Comparison of ENCODE assay signal across 12 mouse cellular contexts in genomic region chr19:53422358-53423308, GRCm38 (mm10). TPM values are rescaled to one million over a fixed set of nuclear protein-coding genes. Genes with fewer than 3 reads are reported as not detected.
DNase-seq lines count a peak whose midpoint lies in the region; ATAC-seq and TF ChIP-seq lines count a peak whose summit lies in the region.
"Had no signal": no experiment of that assay in that cellular context is flagged by ENCODE, and none has a peak within 500 bp of the region (broad histone marks: within the 10 kb centered on the region; RNA-seq: fewer than 3 reads in every experiment).

No protein-coding gene starts in this region.

- H3K9me3 ChIP-seq in heart, embryonic 14.5 days (ENCODE audit: control insufficient read depth, low read length) = no peaks in the 10 kb centered on the region

- H3K27me3 ChIP-seq in heart, embryonic 14.5 days (ENCODE audit: control insufficient read depth, insufficient read depth, low read length) = no peaks in the 10 kb centered on the region
- H3K27me3 ChIP-seq in thymus, adult 2 months (ENCODE audit: control insufficient read depth, insufficient read depth, low read length) = no peaks in the 10 kb centered on the region

- no peak for ATAC-seq in heart, embryonic 14.5 days (ENCODE audit: insufficient number of reproducible peaks, insufficient read depth, low FRiP score, low read depth)

- no peak for TF ChIP-seq CTCF in thymus, adult 2 months (IDR thresholded peaks at IDR 0.05; ENCODE audit: borderline replicate concordance, control insufficient read depth, extremely low read depth, insufficient read depth, low read length, poor library complexity)
- TF ChIP-seq CTCF in brain, embryonic 14.5 days (IDR thresholded peaks at IDR 0.05; ENCODE audit: borderline replicate concordance, extremely low read depth, insufficient read depth, insufficient read length) = peak; percentile 24; the same call in 1 of the 2 replicates

- no peak overlapping the region for H3K27ac ChIP-seq in heart, embryonic 14.5 days (replicated peaks in 1 of 2; ENCODE audit: control insufficient read depth in 1 of 2, insufficient read depth in 1 of 2, low read depth in 2 of 2, low read length in 2 of 2)
- peak overlapping the region; percentile 96 for H3K27ac ChIP-seq in thymus, adult 2 months (ENCODE audit: control insufficient read depth, insufficient read depth, low read length)

- H3K9ac ChIP-seq in heart, embryonic 14.5 days (ENCODE audit: low read length) = no peak overlapping the region

- WGBS in heart, embryonic 14.5 days = 68% methylated on average over 18 of the region's 18 CpGs
- 50% methylated on average over 17 of the region's 18 CpGs for WGBS in thymus, adult 2 months

- peaks cover 17 to 19% of the 10 kb centered on the region in 2 experiments for H3K4me1 ChIP-seq in heart, embryonic 14.5 days (ENCODE audit: control insufficient read depth in 2 of 2, insufficient read depth in 2 of 2, low read length in 2 of 2)
- H3K4me1 ChIP-seq in thymus, adult 2 months (replicated peaks; ENCODE audit: control insufficient read depth, insufficient read depth, low read length) = peaks cover 49% of the 10 kb centered on the region

- no peak for TF ChIP-seq POLR2A in thymus, adult 2 months (IDR thresholded peaks at IDR 0.05; ENCODE audit: control insufficient read depth, extremely low read depth, insufficient read depth, low read length, poor library complexity)
- TF ChIP-seq POLR2A in brain, embryonic 14.5 days (IDR thresholded peaks at IDR 0.05; ENCODE audit: borderline replicate concordance, extremely low read depth, insufficient read depth, insufficient read length, poor library complexity, severe bottlenecking) = no peak

- peak overlapping the region; percentile 41; the same call in 1 of the 2 replicates for H3K4me2 ChIP-seq in heart, embryonic 14.5 days (ENCODE audit: low read length)

- no peak for DNase-seq in heart, adult 18-20 months
- peak; percentile 52 for DNase-seq in thymus, adult 2 months
- no peak for DNase-seq in thymus, adult 18-20 months
- DNase-seq in brain, embryonic 14.5 days (ENCODE audit: low read depth) = no peak
- DNase-seq in naive thymus-derived CD4-positive, alpha-beta T cell, adult 2 months (ENCODE audit: low read depth) = peak; percentile 45
- DNase-seq in c-Kit-positive CD71-positive TER-119-positive erythroid progenitor cells, embryonic 14.5 days (ENCODE audit: low spot score) = no peak
- DNase-seq in urinary bladder, postnatal 25 days (ENCODE audit: low spot score) = no peak
- DNase-seq: right cerebral cortex, adult 18-20 months had no signal

- H3K36me3 ChIP-seq in heart, embryonic 14.5 days (ENCODE audit: control insufficient read depth, insufficient read depth, low read length) = no peaks in the 10 kb centered on the region
- no peaks in the 10 kb centered on the region for H3K36me3 ChIP-seq in thymus, adult 2 months (ENCODE audit: control insufficient read depth, insufficient read depth, low read length)

- no peak overlapping the region for H3K4me3 ChIP-seq in heart, embryonic 14.5 days (ENCODE audit: control insufficient read depth in 1 of 2, insufficient read depth in 1 of 2, low read depth in 1 of 2, low read length in 2 of 2)
- no peak overlapping the region for H3K4me3 ChIP-seq in thymus, adult 2 months (ENCODE audit: control insufficient read depth, insufficient read depth, low read length)

RNA-seq across cellular contexts. Expression of gene Smndc1, which starts 32.3 kb away (rescaled TPM):
- 31.5 and 32.7 TPM in 2 replicates for polyA plus RNA-seq in heart, embryonic 14.5 days (2014; fragmentation: Nextera tagmentation; extraction: Ambion mirVana)
- 10 to 100 TPM; 33.5 to 34.6 TPM for total RNA-seq in heart, adult 18-20 months (2021)
- polyA plus RNA-seq in thymus, adult 2 months (2012; rRNA removed) = 6.7 and 6.8 TPM in 2 replicates
- 21.6 and 27.3 TPM in 2 replicates for polyA plus RNA-seq in brain, embryonic 14.5 days (2012; rRNA removed)

RNA-seq across cellular contexts. Expression of gene Gm10197, which starts 51.1 kb away (rescaled TPM):
- polyA plus RNA-seq in heart, embryonic 14.5 days (2014; fragmentation: Nextera tagmentation; extraction: Ambion mirVana) = not detected in 2 replicates
- total RNA-seq in heart, adult 18-20 months (2021) = not detected
- polyA plus RNA-seq in thymus, adult 2 months (2012; rRNA removed) = not detected in 2 replicates
- not detected in 2 replicates for polyA plus RNA-seq in brain, embryonic 14.5 days (2012; rRNA removed)
- total RNA-seq: left cerebral cortex, adult 8-10 months had no signal
- polyA plus RNA-seq: hindbrain, embryonic 16.5 days; midbrain, embryonic 11.5 days had no signal

Comparison
In these comparisons a context has a peak if more than half of its experiments do, and no peak if none do; other contexts are left out.
1. DNase-seq: peak in thymus, adult 2 months (single experiment) and naive thymus-derived CD4-positive, alpha-beta T cell, adult 2 months (single experiment); none in heart, adult 18-20 months (0 of 2), thymus, adult 18-20 months (0 of 2), brain, embryonic 14.5 days (single experiment), c-Kit-positive CD71-positive TER-119-positive erythroid progenitor cells, embryonic 14.5 days (single experiment) and urinary bladder, postnatal 25 days (single experiment).